ENCODE assay signal across 9 mouse cellular contexts in the genomic region with DNA sequence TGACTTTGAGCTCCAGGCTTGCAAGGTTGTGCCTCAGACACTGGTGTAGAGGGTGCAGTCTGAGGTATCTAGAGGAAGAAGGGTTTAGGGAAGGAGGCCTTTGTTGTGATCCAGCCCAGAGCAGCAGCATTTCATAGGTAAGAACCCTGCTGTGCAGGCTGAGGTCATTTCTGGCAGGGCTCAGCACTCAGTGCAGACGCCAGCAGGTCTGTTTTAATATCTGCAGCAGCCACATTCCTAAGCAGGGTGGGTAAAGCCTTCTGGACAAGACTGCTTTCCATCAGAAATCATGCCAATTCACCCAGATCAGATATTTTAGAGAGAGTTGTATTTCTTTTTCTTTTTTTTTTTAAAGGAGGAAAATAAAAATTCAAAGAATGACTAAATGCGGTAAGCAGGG.
A peak's percentile ranks its signal among the peaks of the same experiment; 100 is the strongest.
DNase-seq lines count a peak whose midpoint lies in the region; ATAC-seq and TF ChIP-seq lines count a peak whose summit lies in the region.
"Had no signal": no experiment of that assay in that cellular context is flagged by ENCODE, and none has a peak within 500 bp of the region (broad histone marks: within the 10 kb centered on the region; RNA-seq: fewer than 3 reads in every experiment).

No protein-coding gene starts in this region.

- ATAC-seq in hindbrain, embryonic 16.5 days = peak; percentile 50; the same call in 1 of the 2 replicates
- no peak for ATAC-seq in hindbrain, embryonic 11.5 days (ENCODE audit: low FRiP score)
- ATAC-seq in lung, postnatal 0 days = peak; percentile 81
- no peak for ATAC-seq in megakaryocyte-erythroid progenitor cell, adult 5-6 weeks (replicated peaks; ENCODE audit: low FRiP score, low TSS enrichment, poor library complexity, severe bottlenecking)

- no peaks in the 10 kb centered on the region for H3K36me3 ChIP-seq in hindbrain, embryonic 16.5 days (ENCODE audit: control insufficient read depth, insufficient read depth, low read length)
- H3K36me3 ChIP-seq in hindbrain, embryonic 11.5 days (ENCODE audit: control insufficient read depth, insufficient read depth, low read length) = no peaks in the 10 kb centered on the region
- H3K36me3 ChIP-seq in lung, postnatal 0 days (ENCODE audit: insufficient read depth, low read length) = no peaks in the 10 kb centered on the region
- H3K36me3 ChIP-seq: G1E had no signal

- H3K9me3 ChIP-seq in hindbrain, embryonic 16.5 days (ENCODE audit: control insufficient read depth, low read length) = no peaks in the 10 kb centered on the region
- no peaks in the 10 kb centered on the region for H3K9me3 ChIP-seq in hindbrain, embryonic 11.5 days (ENCODE audit: control insufficient read depth, low read length)
- no peaks in the 10 kb centered on the region for H3K9me3 ChIP-seq in lung, postnatal 0 days (ENCODE audit: low read length)
- H3K9me3 ChIP-seq: G1E had no signal

- no peak overlapping the region for H3K4me3 ChIP-seq in hindbrain, embryonic 16.5 days (ENCODE audit: low read length)
- H3K4me3 ChIP-seq in hindbrain, embryonic 11.5 days (ENCODE audit: low read depth, low read length) = no peak overlapping the region
- H3K4me3 ChIP-seq in brown adipose tissue, adult 24 weeks (ENCODE audit: insufficient read depth, low read depth, low read length) = no peak overlapping the region
- no peak overlapping the region for H3K4me3 ChIP-seq in lung, postnatal 0 days (ENCODE audit: low read depth, low read length)

- H3K27me3 ChIP-seq in hindbrain, embryonic 16.5 days (replicated peaks; ENCODE audit: control insufficient read depth, insufficient read depth, low read length) = peaks cover 5% of the 10 kb centered on the region
- H3K27me3 ChIP-seq in hindbrain, embryonic 11.5 days (ENCODE audit: control insufficient read depth, insufficient read depth, low read length) = peaks cover 7% of the 10 kb centered on the region; the same call in 1 of the 2 replicates
- no peaks in the 10 kb centered on the region for H3K27me3 ChIP-seq in lung, postnatal 0 days (replicated peaks; ENCODE audit: insufficient read depth, low read length)

- H3K4me1 ChIP-seq in hindbrain, embryonic 16.5 days (ENCODE audit: control insufficient read depth, insufficient read depth, low read depth, low read length) = no peaks in the 10 kb centered on the region
- peaks cover 3% of the 10 kb centered on the region; the same call in 1 of the 2 replicates for H3K4me1 ChIP-seq in hindbrain, embryonic 11.5 days (replicated peaks; ENCODE audit: control insufficient read depth, insufficient read depth, low read length)
- peaks cover 26% of the 10 kb centered on the region for H3K4me1 ChIP-seq in brown adipose tissue, adult 24 weeks (ENCODE audit: control insufficient read depth, insufficient read depth, insufficient read length, low read length)
- H3K4me1 ChIP-seq in lung, postnatal 0 days (ENCODE audit: insufficient read depth, low read depth, low read length) = peaks cover 10% of the 10 kb centered on the region; the same call in 1 of the 2 replicates

- no peak overlapping the region for H3K27ac ChIP-seq in hindbrain, embryonic 16.5 days (ENCODE audit: low read depth, low read length)
- H3K27ac ChIP-seq in hindbrain, embryonic 11.5 days (ENCODE audit: low read depth, low read length) = no peak overlapping the region
- H3K27ac ChIP-seq in brown adipose tissue, adult 24 weeks (replicated peaks; ENCODE audit: low read depth, low read length) = peak overlapping the region; percentile 86
- H3K27ac ChIP-seq in lung, postnatal 0 days (ENCODE audit: low read length) = no peak overlapping the region

- no peak for DNase-seq in hindbrain, embryonic 11.5 days (ENCODE audit: low spot score)
- DNase-seq in gastrocnemius, postnatal 25 days = peak; percentile 66
- peak; percentile 74 for DNase-seq in lung, postnatal 0 days (ENCODE audit: low spot score)
- DNase-seq in thymus, postnatal 25 days = no peak
- no peak for DNase-seq in spleen, postnatal 10 days (ENCODE audit: low spot score in 2 of 2)

- no peak for TF ChIP-seq CTCF in lung, postnatal 0 days (IDR thresholded peaks at IDR 0.05)

- no peak overlapping the region for H3K4me2 ChIP-seq in hindbrain, embryonic 16.5 days (ENCODE audit: low read length)
- H3K4me2 ChIP-seq in hindbrain, embryonic 11.5 days (replicated peaks; ENCODE audit: low read depth, low read length) = no peak overlapping the region
- H3K4me2 ChIP-seq in lung, postnatal 0 days (replicated peaks; ENCODE audit: low read depth, low read length) = no peak overlapping the region

- no peak for TF ChIP-seq EP300 in lung, postnatal 0 days (IDR thresholded peaks at IDR 0.05)

- no peak overlapping the region for H3K9ac ChIP-seq in hindbrain, embryonic 16.5 days (ENCODE audit: low read depth, low read length)
- H3K9ac ChIP-seq in hindbrain, embryonic 11.5 days (ENCODE audit: low read depth, low read length) = no peak overlapping the region
- H3K9ac ChIP-seq in lung, postnatal 0 days (replicated peaks; ENCODE audit: low read depth) = no peak overlapping the region

- 54% methylated on average over 2 of the region's 2 CpGs for WGBS in hindbrain, embryonic 16.5 days
- WGBS in hindbrain, embryonic 11.5 days = 57% methylated on average over 2 of the region's 2 CpGs
- WGBS in lung, postnatal 0 days = 46% methylated on average over 2 of the region's 2 CpGs

Comparison
In these comparisons a context has a peak if more than half of its experiments do, and no peak if none do; other contexts are left out.
1. ATAC-seq: peak in hindbrain, embryonic 16.5 days (single experiment) and lung, postnatal 0 days (single experiment); none in hindbrain, embryonic 11.5 days (single experiment) and megakaryocyte-erythroid progenitor cell, adult 5-6 weeks (single experiment).
2. DNase-seq: peak in gastrocnemius, postnatal 25 days (single experiment) and lung, postnatal 0 days (single experiment); none in hindbrain, embryonic 11.5 days (single experiment), thymus, postnatal 25 days (single experiment) and spleen, postnatal 10 days (0 of 2).